Mouse (Mus musculus) lung, postnatal 4 days (tissue): ENCODE results near the gene Fggy.
A peak's percentile ranks its signal among the peaks of the same experiment; 100 is the strongest.

Experiments
- DNase-seq, 2 experiments: peaks; one replicate each; pipeline ENCODE4 v3.0.0; 2021

Fggy gene

GRCm38 (mm10) chr4:95597208-95597607, 39.9 kb downstream of the Fggy start:
- DNase-seq, result no peak

- no peak for DNase-seq
Observed at GRCm38 (mm10) chr4:95601776-95602175, 44.5 kb downstream of the Fggy start.

GRCm38 (mm10) chr4:95603254-95603653, 45.9 kb downstream of the Fggy start:
- no peak for DNase-seq

GRCm38 (mm10) chr4:95610663-95611062, 53.4 kb downstream of the Fggy start:
- no peak for DNase-seq

GRCm38 (mm10) chr4:95611390-95611789, 54.1 kb downstream of the Fggy start:
- no peak for DNase-seq

GRCm38 (mm10) chr4:95621046-95621445, 63.7 kb downstream of the Fggy start:
- no peak for DNase-seq

- DNase-seq, result no peak
Observed at GRCm38 (mm10) chr4:95624696-95625095, 67.4 kb downstream of the Fggy start.

- no peak for DNase-seq
Observed at GRCm38 (mm10) chr4:95625651-95626050, 68.3 kb downstream of the Fggy start.

- DNase-seq, result no peak
Observed at GRCm38 (mm10) chr4:95626186-95626585, 68.9 kb downstream of the Fggy start.

- DNase-seq, result no peak
Observed at GRCm38 (mm10) chr4:95634903-95635302, 77.6 kb downstream of the Fggy start.

- peak; percentile 57 to 72 for DNase-seq
Observed at GRCm38 (mm10) chr4:95636937-95637749, 79.8 kb downstream of the Fggy start.

GRCm38 (mm10) chr4:95638063-95638462, 80.8 kb downstream of the Fggy start:
- DNase-seq, result no peak

- no peak for DNase-seq
Observed at GRCm38 (mm10) chr4:95640831-95641230, 83.5 kb downstream of the Fggy start.

- DNase-seq, result no peak
Observed at GRCm38 (mm10) chr4:95644048-95644447, 86.7 kb downstream of the Fggy start.

GRCm38 (mm10) chr4:95648801-95649551, 91.7 kb downstream of the Fggy start:
- no peak for DNase-seq

- DNase-seq, result no peak
Observed at GRCm38 (mm10) chr4:95649552-95649905, 92.2 kb downstream of the Fggy start.

GRCm38 (mm10) chr4:95649980-95650379, 92.7 kb downstream of the Fggy start:
- no peak for DNase-seq

GRCm38 (mm10) chr4:95652044-95652443, 94.7 kb downstream of the Fggy start:
- DNase-seq, result no peak

- no peak for DNase-seq
Observed at GRCm38 (mm10) chr4:95653296-95653912, 96.1 kb downstream of the Fggy start.

GRCm38 (mm10) chr4:95653913-95654301, 96.6 kb downstream of the Fggy start:
- DNase-seq, result no peak

- no peak for DNase-seq
Observed at GRCm38 (mm10) chr4:95659024-95659423, 101.7 kb downstream of the Fggy start.

GRCm38 (mm10) chr4:95663596-95663995, 106.3 kb downstream of the Fggy start:
- DNase-seq, result no peak

GRCm38 (mm10) chr4:95664327-95664726, 107.0 kb downstream of the Fggy start:
- no peak for DNase-seq
